Mouse (Mus musculus): Measurements from ENCODE around the gene Olfr545. TPM values are rescaled to one million over a fixed set of nuclear protein-coding genes. Genes with fewer than 3 reads are reported as not detected.

Olfr545 gene
- not detected in 2 replicates for total RNA-seq (2023)

DNA sequence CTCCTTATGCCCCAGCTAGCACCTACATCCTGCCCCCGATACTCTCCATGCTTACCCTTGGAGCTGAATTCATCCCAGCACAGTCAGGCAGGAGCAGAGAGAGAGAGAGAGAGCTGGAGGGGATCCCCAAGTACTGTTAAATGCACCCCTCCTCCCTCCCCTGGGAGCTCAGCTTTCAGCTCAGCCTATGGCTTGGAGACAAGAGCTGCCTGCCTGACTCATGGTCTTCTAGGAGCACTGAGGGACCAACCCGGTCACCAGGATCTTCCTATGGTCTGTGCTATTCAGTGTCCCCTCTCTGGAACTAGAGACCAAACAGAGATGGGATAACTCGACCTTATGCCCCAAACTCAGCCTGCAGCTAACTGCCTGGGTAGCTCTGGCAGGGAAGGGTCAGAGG is at the start of gene Olfr545:
Gene Olfr545, minus strand, starts transcription at position 101 of the 400 bp plus-strand sequence.

DNA sequence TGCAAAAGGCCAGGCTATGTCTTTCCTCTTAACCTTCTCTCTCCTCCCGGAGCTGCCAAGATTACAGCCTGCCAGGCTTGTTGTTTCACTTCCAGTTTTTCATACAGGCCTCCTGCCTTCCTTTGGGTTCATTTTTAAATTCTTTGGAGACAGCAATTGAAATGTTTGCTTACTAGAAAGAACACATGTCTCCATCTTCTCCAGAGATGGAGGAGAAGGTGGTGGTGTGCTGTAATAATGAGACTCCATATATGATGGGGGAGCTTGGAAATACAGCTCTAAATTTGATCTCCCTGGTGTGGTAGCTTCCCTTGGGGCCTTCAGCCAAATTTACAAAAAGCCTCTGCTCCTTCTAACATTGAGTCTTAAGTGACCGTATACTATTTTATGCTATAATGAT is 41.2 kb upstream of the Olfr545 start, which contains the start of gene Olfr548-ps1:
Gene Olfr548-ps1, plus strand, starts transcription at position 301 of the 400 bp plus-strand sequence.

GRCm38 (mm10) chr7:102534449-102534848 is 35.1 kb upstream of the Olfr545 start, which contains the start of gene Olfr547:
Gene Olfr547, plus strand, starts transcription at chr7:102534749.

DNA sequence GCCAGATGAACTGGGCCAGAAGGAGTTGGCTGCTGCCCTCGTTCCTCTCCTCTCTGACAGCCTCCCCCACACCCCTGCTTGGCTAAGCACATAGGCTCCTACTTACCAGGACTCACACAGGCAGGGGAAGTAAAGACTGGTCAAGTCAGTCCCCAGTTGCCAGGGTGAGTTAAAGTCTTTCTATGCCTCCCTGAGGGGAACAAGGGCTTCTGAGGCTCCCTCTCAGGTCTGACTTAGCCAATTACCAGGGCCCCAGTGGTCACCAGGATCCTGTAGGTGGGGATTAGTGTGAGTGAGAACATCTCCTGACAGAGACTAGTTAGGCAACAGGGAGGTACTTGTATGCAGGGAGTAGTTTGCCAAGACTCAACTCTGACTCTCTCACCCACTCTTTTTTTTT is 11.2 kb downstream of the Olfr545 start, which contains the start of gene Olfr544:
Gene Olfr544, minus strand, starts transcription at position 153 of the 400 bp plus-strand sequence.

GRCm38 (mm10) chr7:102481579-102481978 is 17.8 kb downstream of the Olfr545 start, which contains the start of gene Olfr543:
Gene Olfr543, minus strand, starts transcription at chr7:102481679.

GRCm38 (mm10) chr7:102441657-102442391 is 57.5 kb downstream of the Olfr545 start, which contains the start of gene Rrm1:
Gene Rrm1, plus strand, starts transcription at chr7:102441695.

Other genes starting within 250 kb of the Olfr545 start
- 459 and 512 TPM in 2 replicates for gene Rhog, start 243.5 kb downstream of the Olfr545 start, total RNA-seq (2023)
- gene Stim1, start 231.8 kb downstream of the Olfr545 start, total RNA-seq (2023), result 90.5 and 118 TPM in 2 replicates
- gene Rrm1, start 57.9 kb downstream of the Olfr545 start, total RNA-seq (2023), result 66.2 and 90.8 TPM in 2 replicates
- gene Olfr543, start 17.9 kb downstream of the Olfr545 start, total RNA-seq (2023), result not detected in 2 replicates
- not detected in 2 replicates for gene Olfr544, start 11.3 kb downstream of the Olfr545 start, total RNA-seq (2023)
- gene Olfr547, start 35.2 kb upstream of the Olfr545 start, total RNA-seq (2023), result not detected in 2 replicates
- gene Olfr548-ps1, start 41.3 kb upstream of the Olfr545 start, total RNA-seq (2023), result not detected in 2 replicates
- gene Olfr549, start 50.3 kb upstream of the Olfr545 start, total RNA-seq (2023), result not detected in 2 replicates
- gene Trim21, start 65.9 kb upstream of the Olfr545 start, total RNA-seq (2023), result 15.1 and 20.6 TPM in 2 replicates
- not detected in 2 replicates for gene Olfr550, start 71.9 kb upstream of the Olfr545 start, total RNA-seq (2023)
- not detected in 2 replicates for gene Olfr551, start 92.3 kb upstream of the Olfr545 start, total RNA-seq (2023)
- gene Olfr552, start 98.2 kb upstream of the Olfr545 start, total RNA-seq (2023), result 0.19 TPM in 1 of 2 replicates, not detected in the other
- gene Olfr553, start 118.6 kb upstream of the Olfr545 start, total RNA-seq (2023), result not detected in 2 replicates
- not detected in 2 replicates for gene Olfr554, start 138.9 kb upstream of the Olfr545 start, total RNA-seq (2023)
- not detected in 2 replicates for gene Olfr555, start 159.2 kb upstream of the Olfr545 start, total RNA-seq (2023)
- not detected in 2 replicates for gene Olfr556, start 165.3 kb upstream of the Olfr545 start, total RNA-seq (2023)
- 2.0 and 2.8 TPM in 2 replicates for gene Trim68, start 187.8 kb upstream of the Olfr545 start, total RNA-seq (2023)
- not detected in 2 replicates for gene Olfr557, start 196.3 kb upstream of the Olfr545 start, total RNA-seq (2023)
- not detected in 2 replicates for gene Olfr558, start 202.6 kb upstream of the Olfr545 start, total RNA-seq (2023)
- not detected in 2 replicates for gene Olfr33, start 219.5 kb upstream of the Olfr545 start, total RNA-seq (2023)
- gene Olfr559, start 227.9 kb upstream of the Olfr545 start, total RNA-seq (2023), result not detected in 2 replicates

Data from neutrophil, adult 65 days (primary cell).